Mouse (Mus musculus) adrenal gland, postnatal 10 days (tissue): ENCODE data around the gene Fmo2. TPM values are rescaled to one million over a fixed set of nuclear protein-coding genes. Genes with fewer than 3 reads are reported as not detected.

Source experiments
- DNase-seq: peaks from one replicate; pipeline ENCODE4 v3.0.0; 2021; ENCODE audit warnings: mixed read lengths
- total RNA-seq, 2 experiments: library from RNA; stranded (reverse); gene quantifications; 2 replicates each; pipeline ENCODE4 v1.2.3; 2021

The Fmo2 gene
- total RNA-seq, 2 experiments from 2014 or later, result 24.5 to 45.3 TPM

- no peak for DNase-seq
These were observed 44.6 kb downstream of the Fmo2 start for GRCm38 (mm10) chr1:162853812-162854482.

- no peak for DNase-seq
These were observed 51.0 kb downstream of the Fmo2 start for GRCm38 (mm10) chr1:162847554-162847953.

- DNase-seq, result peak; percentile 29
These were observed 58.3 kb downstream of the Fmo2 start for GRCm38 (mm10) chr1:162840211-162840610.

- no peak for DNase-seq
These were observed 59.5 kb downstream of the Fmo2 start for GRCm38 (mm10) chr1:162838976-162839375.

GRCm38 (mm10) chr1:162834342-162834741, 64.2 kb downstream of the Fmo2 start:
- DNase-seq, result no peak

- no peak for DNase-seq
These were observed 66.0 kb downstream of the Fmo2 start for GRCm38 (mm10) chr1:162832574-162832953.

GRCm38 (mm10) chr1:162831838-162832573, 66.5 kb downstream of the Fmo2 start:
- no peak for DNase-seq

Other genes with a start within 250 kb of the Fmo2 start
- gene Myocos, start 240.5 kb downstream of the Fmo2 start, total RNA-seq, result not detected
- gene Prrc2c, start 158.2 kb downstream of the Fmo2 start, total RNA-seq, result 100 to 1,000 TPM; 121 to 153 TPM
- 1 to 10 TPM; 2.2 to 4.0 TPM for gene Fmo4, start 84.8 kb downstream of the Fmo2 start, total RNA-seq
- gene Fmo1, start 32.1 kb downstream of the Fmo2 start, total RNA-seq, result 100 to 1,000 TPM; 192 to 215 TPM
- gene Fmo6, start 38.8 kb upstream of the Fmo2 start, total RNA-seq, result not detected
- 1 to 10 TPM; 1.5 to 1.6 TPM for gene Fmo3, start 85.8 kb upstream of the Fmo2 start, total RNA-seq
- not detected for gene Mroh9, start 186.9 kb upstream of the Fmo2 start, total RNA-seq